Mouse (Mus musculus) MEL (cell line): ENCODE data around the gene Rps6ka2.

ENCODE experiments used
- CHD2 ChIP-seq: IDR thresholded peaks from 2 replicates; pipeline ENCODE4 v1.6.1; 2011; ENCODE audit warnings: low read length, improper control_type of control experiment
- CTCF ChIP-seq, 3 experiments: IDR thresholded peaks in 2 of 3; conservative IDR thresholded peaks in 1 of 3; 2 replicates each; pipeline ENCODE4 v1.5.1; 2011 to 2012; ENCODE audit warnings: low read length in 3 of 3, low read depth in 2 of 3, mild to moderate bottlenecking in 2 of 3, improper control_type of control experiment in 1 of 3, inconsistent platforms in 1 of 3, mixed read lengths in 1 of 3, moderate library complexity in 1 of 3; ENCODE audit not compliant: control insufficient read depth in 1 of 3, insufficient read depth in 1 of 3, poor library complexity in 1 of 3, severe bottlenecking in 1 of 3
- EP300 ChIP-seq, 2 experiments: IDR thresholded peaks; 2 replicates each; pipeline ENCODE4 v1.6.1; 2011; ENCODE audit warnings: improper control_type of control experiment in 2 of 2, low read length in 2 of 2, low read depth in 1 of 2, mild to moderate bottlenecking in 1 of 2
- GABPA ChIP-seq: IDR thresholded peaks from 2 replicates; pipeline ENCODE4 v1.6.1; 2012; ENCODE audit warnings: low read depth, mild to moderate bottlenecking, inconsistent platforms, low read length, improper control_type of control experiment, moderate library complexity
- GATA1 ChIP-seq: IDR thresholded peaks from 2 replicates; pipeline ENCODE4 v1.6.1; 2011; ENCODE audit warnings: low read depth, low read length, improper control_type of control experiment
- JUND ChIP-seq: IDR thresholded peaks from 2 replicates; pipeline ENCODE4 v1.6.1; 2011; ENCODE audit warnings: low read depth, mild to moderate bottlenecking, improper control_type of control experiment, low read length
- MAX ChIP-seq: IDR thresholded peaks from 2 replicates; pipeline ENCODE4 v1.6.1; 2011; ENCODE audit warnings: low read length, improper control_type of control experiment
- POLR2A ChIP-seq, 2 experiments: IDR thresholded peaks; 2 replicates each; pipeline ENCODE4 v1.6.1; 2011 to 2012; ENCODE audit warnings: low read length in 2 of 2, mild to moderate bottlenecking in 2 of 2, control low read depth in 1 of 2, improper control_type of control experiment in 1 of 2, low read depth in 1 of 2, moderate library complexity in 1 of 2; ENCODE audit not compliant: control insufficient read depth in 1 of 2, insufficient read depth in 1 of 2, poor library complexity in 1 of 2
- POLR2AphosphoS2 ChIP-seq: IDR thresholded peaks from 2 replicates; pipeline ENCODE4 v1.6.1; 2011; ENCODE audit warnings: low read length, improper control_type of control experiment
- SMC3 ChIP-seq: IDR thresholded peaks from 2 replicates; pipeline ENCODE4 v1.6.1; 2011; ENCODE audit warnings: low read depth, low read length, improper control_type of control experiment
- UBTF ChIP-seq: IDR thresholded peaks from 2 replicates; pipeline ENCODE4 v1.6.1; 2012; ENCODE audit warnings: low read depth, mild to moderate bottlenecking, inconsistent platforms, low read length, improper control_type of control experiment, moderate library complexity, borderline replicate concordance; ENCODE audit not compliant: insufficient read depth
- USF1 ChIP-seq: IDR thresholded peaks from 2 replicates; pipeline ENCODE4 v1.6.1; 2014; ENCODE audit warnings: low read depth, mild to moderate bottlenecking, inconsistent platforms, low read length, improper control_type of control experiment, moderate library complexity
- ZKSCAN1 ChIP-seq: IDR thresholded peaks from 2 replicates; pipeline ENCODE4 v1.6.1; 2012; ENCODE audit warnings: low read depth, mild to moderate bottlenecking, inconsistent platforms, low read length, improper control_type of control experiment, moderate library complexity
- ZNF384 ChIP-seq: IDR thresholded peaks from 2 replicates; pipeline ENCODE4 v1.6.1; 2012; ENCODE audit warnings: low read depth, mild to moderate bottlenecking, inconsistent platforms, low read length, improper control_type of control experiment

GRCm38 (mm10) chr17:7273054-7273453 lies 103.1 kb downstream of the Rps6ka2 start:
- TF ChIP-seq CHD2, result no peak
- no peak for TF ChIP-seq SMC3
- no peak for TF ChIP-seq ZNF384
- TF ChIP-seq EP300 (IDR thresholded peaks at IDR 0.05; ENCODE audit: low read depth in 1 of 2, low read length in 2 of 2), result no peak
- no peak for TF ChIP-seq UBTF
- no peak for TF ChIP-seq JUND
- TF ChIP-seq MAX, result no peak
- TF ChIP-seq POLR2AphosphoS2, result no peak
- TF ChIP-seq ZKSCAN1, result no peak
- no peak for TF ChIP-seq GATA1
- no peak for TF ChIP-seq GABPA
- no peak for TF ChIP-seq POLR2A (IDR thresholded peaks at IDR 0.05; ENCODE audit: control insufficient read depth in 1 of 2, insufficient read depth in 1 of 2, low read depth in 1 of 2, low read length in 2 of 2, poor library complexity in 1 of 2)
- TF ChIP-seq USF1, result no peak
- TF ChIP-seq CTCF (IDR thresholded peaks at IDR 0.05 in 2 of 3, conservative IDR thresholded peaks at IDR 0.05 in 1 of 3; ENCODE audit: control insufficient read depth in 1 of 3, insufficient read depth in 1 of 3, low read depth in 2 of 3, low read length in 3 of 3, poor library complexity in 1 of 3, severe bottlenecking in 1 of 3), result no peak
